Mouse (Mus musculus) thymus, postnatal 36 days (tissue): ENCODE results near the gene Gnpnat1.
A peak's percentile ranks its signal among the peaks of the same experiment; 100 is the strongest.

Source experiments
- DNase-seq, 2 experiments: peaks; one replicate each; pipeline ENCODE4 v3.0.0; 2022; ENCODE audit warnings: mixed read lengths in 2 of 2

Gene Gnpnat1

DNA sequence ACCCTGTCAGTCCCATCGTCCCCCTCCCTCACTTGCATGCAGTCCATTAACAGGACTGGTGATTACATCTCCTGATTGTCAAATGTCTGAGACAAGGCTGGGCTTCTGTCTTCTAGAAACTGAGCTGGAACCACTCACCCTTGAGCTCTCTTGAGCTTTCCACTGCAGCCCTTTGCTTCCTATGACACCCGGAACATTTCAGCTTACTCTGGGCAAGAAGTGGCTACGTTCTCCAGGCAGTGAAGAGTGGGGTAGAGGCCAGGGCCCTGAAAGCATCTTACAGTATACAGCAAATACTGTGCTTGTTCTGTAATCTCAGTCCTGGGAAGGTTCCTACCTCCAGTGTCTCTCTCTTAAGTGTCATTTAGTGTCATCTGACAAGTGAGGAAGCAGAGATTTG is 15.5 kb downstream of the Gnpnat1 start:
- no peak for DNase-seq

- DNase-seq = peak; percentile 80 to 86
Measured at GRCm38 (mm10) chr14:45388345-45389181, 16.1 kb downstream of the Gnpnat1 start.

DNA sequence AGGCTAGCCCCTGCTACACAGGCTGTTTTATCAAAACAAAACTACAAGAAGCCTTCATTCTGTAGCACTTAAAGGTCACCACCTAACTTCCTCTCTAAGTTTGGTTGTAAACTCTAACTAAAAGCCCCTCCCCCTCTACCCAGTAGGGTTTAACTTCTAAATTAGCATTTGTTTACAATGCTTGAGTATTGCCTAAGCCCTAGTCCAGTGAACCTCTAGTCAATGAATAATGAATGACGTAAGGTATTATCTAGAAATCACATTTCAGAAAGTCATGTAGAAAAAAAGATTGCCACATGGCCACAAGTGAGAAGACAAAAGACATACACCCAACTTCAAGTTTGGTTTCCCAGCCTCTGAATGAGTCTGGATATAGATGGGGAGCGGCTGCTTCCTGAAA is 17.2 kb downstream of the Gnpnat1 start:
- no peak for DNase-seq

GRCm38 (mm10) chr14:45385596-45385995 is 19.1 kb downstream of the Gnpnat1 start:
- no peak for DNase-seq

- DNase-seq = no peak
Measured at GRCm38 (mm10) chr14:45382912-45383311, 21.8 kb downstream of the Gnpnat1 start.

GRCm38 (mm10) chr14:45380756-45381155 is 24.0 kb downstream of the Gnpnat1 start:
- DNase-seq = no peak

- no peak for DNase-seq
Measured at GRCm38 (mm10) chr14:45378771-45379170, 25.9 kb downstream of the Gnpnat1 start.

- DNase-seq = no peak
Measured at GRCm38 (mm10) chr14:45365196-45365587, 39.5 kb downstream of the Gnpnat1 start.

- DNase-seq = no peak
Measured at GRCm38 (mm10) chr14:45364211-45365195, 40.2 kb downstream of the Gnpnat1 start.

GRCm38 (mm10) chr14:45350931-45351859 is 53.5 kb downstream of the Gnpnat1 start, which contains the start of gene Styx:
Styx (plus strand) TSS chr14:45351093.
- DNase-seq = peak; percentile 97

GRCm38 (mm10) chr14:45329589-45330181 is 75.0 kb downstream of the Gnpnat1 start, which contains the start of gene Psmc6:
Psmc6 (plus strand) TSS chr14:45329788.
- DNase-seq = peak; percentile 87 to 92

DNA sequence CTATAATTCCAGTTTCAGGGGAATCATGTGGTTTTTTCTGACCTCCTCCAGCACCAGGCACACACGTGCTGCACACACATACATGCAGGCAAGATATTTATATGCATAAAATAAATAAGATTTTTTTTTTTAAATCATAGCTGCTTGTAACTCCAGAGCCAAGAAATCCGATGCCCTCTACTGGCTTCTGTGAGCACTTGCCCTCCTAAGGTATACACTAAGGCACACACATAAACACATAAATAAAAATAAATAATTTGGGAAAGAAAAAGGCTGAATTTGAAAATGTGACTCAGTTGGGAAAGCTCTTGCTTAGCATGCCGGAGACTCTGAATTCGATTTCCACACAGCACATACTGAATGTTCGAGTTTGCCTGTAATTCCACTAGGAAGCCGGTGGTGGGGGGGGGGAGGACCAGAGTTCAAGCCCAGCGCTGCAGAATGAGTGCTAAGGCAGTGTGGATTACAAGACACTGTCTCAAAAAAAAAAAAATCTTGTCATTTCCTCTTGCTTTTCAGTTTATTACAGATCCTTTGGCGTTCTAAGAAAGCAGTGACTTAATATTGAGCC is 75.6 kb downstream of the Gnpnat1 start:
- DNase-seq = no peak

DNA sequence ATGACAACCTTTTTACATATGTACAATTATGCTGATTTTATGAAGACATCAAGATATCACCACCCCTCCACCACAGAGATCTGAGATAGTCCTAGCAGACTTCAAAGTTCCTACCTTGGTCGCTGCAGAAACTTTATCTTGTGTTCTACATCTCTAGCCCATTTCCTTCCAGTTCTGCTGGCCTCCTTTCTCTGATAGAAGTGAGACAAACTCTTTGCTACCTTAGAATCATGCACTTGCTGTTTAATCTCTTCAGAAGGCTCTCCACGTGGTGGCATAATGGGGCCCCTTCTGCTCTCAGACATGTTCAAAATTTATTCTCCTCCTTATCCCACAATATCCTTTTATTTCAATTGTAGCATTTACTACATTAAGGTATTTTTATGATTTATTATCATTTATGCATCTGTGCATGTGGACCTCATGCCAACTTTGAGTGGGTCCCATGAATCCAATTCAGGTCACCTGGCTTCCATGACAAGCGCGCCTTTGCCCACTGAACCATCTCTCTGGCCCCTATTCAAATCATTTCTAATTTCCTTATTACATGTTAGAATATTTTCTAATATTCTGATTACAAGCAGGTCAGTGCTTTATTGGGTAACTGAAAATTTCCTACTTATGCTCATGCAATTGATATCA is 76.5 kb downstream of the Gnpnat1 start:
- no peak for DNase-seq
